Mouse (Mus musculus) lung, embryonic 16.5 days (tissue): ENCODE data around the gene Tdp1. TPM values are rescaled to one million over a fixed set of nuclear protein-coding genes. Genes with fewer than 3 reads are reported as not detected.
A peak's percentile ranks its signal among the peaks of the same experiment; 100 is the strongest.

Experiments used
- ATAC-seq: fragments of 200-750 bp; cut with Nextera tagmentation; 2 replicates; pipeline ENCODE4 v1.8.0; 2017; ENCODE audit warnings: low read depth, mild to moderate bottlenecking, moderate library complexity
- H3K27ac ChIP-seq: fragments of 300-500 bp; sonication (generic); 2 replicates; pipeline ENCODE4 v1.5.1; 2014; ENCODE audit warnings: mild to moderate bottlenecking, control low read depth, low read length
- H3K27me3 ChIP-seq: fragments of 300-500 bp; sonication (generic); 2 replicates; pipeline ENCODE4 v1.6.1; 2014; ENCODE audit warnings: low read depth, low read length, mixed read lengths; ENCODE audit not compliant: control insufficient read depth, insufficient read depth
- H3K36me3 ChIP-seq: fragments of 300-500 bp; sonication (generic); 2 replicates; pipeline ENCODE4 v1.6.1; 2014; ENCODE audit warnings: low read length; ENCODE audit not compliant: control insufficient read depth, insufficient read depth
- H3K4me1 ChIP-seq: fragments of 300-500 bp; sonication (generic); replicated peaks from 2 replicates; pipeline ENCODE4 v1.6.1; 2014; ENCODE audit warnings: low read length, mixed read lengths; ENCODE audit not compliant: control insufficient read depth, insufficient read depth
- H3K4me2 ChIP-seq: fragments of 300-500 bp; sonication (generic); 2 replicates; pipeline ENCODE4 v1.6.1; 2014; ENCODE audit warnings: low read depth, low read length, control low read depth
- H3K4me3 ChIP-seq: fragments of 300-500 bp; sonication (generic); 2 replicates; pipeline ENCODE4 v1.5.1; 2014; ENCODE audit warnings: mild to moderate bottlenecking, low read length, control low read depth
- H3K9ac ChIP-seq: fragments of 300-500 bp; sonication (generic); 2 replicates; pipeline ENCODE4 v1.6.1; 2014; ENCODE audit warnings: low read length, control low read depth
- H3K9me3 ChIP-seq: fragments of 300-500 bp; sonication (generic); 2 replicates; pipeline ENCODE4 v1.6.1; 2016; ENCODE audit warnings: low read length; ENCODE audit not compliant: control insufficient read depth
- WGBS: fragments of 180-500 bp; shearing (Covaris S2); extraction: QIAGEN DNeasy Blood & Tissue Kit; methylation state at CpG from one replicate; pipeline ENCODE4 v1.1.7; 2014; 5-methylcytosine and 5-hydroxymethylcytosine counted together
- polyA plus RNA-seq: library from polyadenylated mRNA; unstranded; fragments of >200 nt; fragmentation: Nextera tagmentation; extraction: Ambion mirVana; gene quantifications from 2 replicates; pipeline ENCODE4 v1.2.1, GENCODE M21; 2015

Tdp1 gene
- 61.2 and 63.5 TPM in 2 replicates for polyA plus RNA-seq

- H3K36me3 ChIP-seq: no peaks in the 10 kb centered on the region
- H3K4me1 ChIP-seq: peaks cover 17% of the 10 kb centered on the region
- H3K9me3 ChIP-seq: no peaks in the 10 kb centered on the region
- ATAC-seq: peak; percentile 91
- no peaks in the 10 kb centered on the region for H3K27me3 ChIP-seq
- H3K4me2 ChIP-seq: peak within 1 kb of the TSS; percentile 71
- H3K27ac ChIP-seq: peak within 1 kb of the TSS; percentile 93
- WGBS: under 1% methylated on average over 67 of the region's 73 CpGs
- H3K4me3 ChIP-seq: peak within 1 kb of the TSS; percentile 74
- peak within 1 kb of the TSS; percentile 73 for H3K9ac ChIP-seq
These were observed at the start of gene Tdp1, which contains the start of gene Efcab11 for GRCm38 (mm10) chr12:99884269-99885261. Gene Tdp1 (plus strand): TSS chr12:99884517. Gene Efcab11 (minus strand): TSS chr12:99884439.

DNA sequence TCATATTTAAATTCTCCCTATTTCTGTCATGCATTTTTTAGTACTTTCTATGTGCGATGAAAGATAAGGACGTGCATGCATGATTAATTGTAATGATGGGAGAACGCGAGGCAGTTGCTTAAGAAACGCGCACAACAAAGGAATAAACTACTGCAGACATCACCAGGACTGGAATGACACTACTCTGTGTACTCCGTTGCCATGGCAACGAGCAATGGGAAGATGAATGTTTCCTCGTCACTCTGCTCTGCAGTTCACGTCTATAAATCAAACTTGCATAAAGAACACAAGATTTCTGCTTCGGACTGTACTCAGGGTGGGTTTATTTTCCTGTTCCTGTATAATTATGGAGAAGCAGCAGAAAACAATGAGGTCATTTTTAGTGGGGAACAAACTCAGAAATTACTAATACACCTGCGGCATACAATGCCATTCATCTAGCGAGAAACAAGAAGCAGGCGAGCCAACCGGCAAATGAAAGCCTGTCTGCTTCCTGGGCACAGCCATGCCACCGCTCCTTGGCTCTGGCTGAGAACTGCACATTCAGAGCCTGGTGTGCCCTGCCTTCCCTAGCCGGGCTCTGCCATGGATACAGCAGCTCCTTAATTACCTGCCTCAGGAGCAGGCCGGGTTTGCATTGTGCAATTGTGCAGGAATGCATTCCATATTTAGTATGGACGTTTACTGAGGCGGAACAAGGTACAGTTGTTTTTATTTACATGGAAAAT, 47.7 kb upstream of the Tdp1 start:
- Histone ChIP-seq H3K4me2 (no peak overlapping the region), H3K9ac (no peak overlapping the region), H3K36me3 (no peaks in the 10 kb centered on the region), H3K4me1 (no peaks in the 10 kb centered on the region), H3K27me3 (no peaks in the 10 kb centered on the region), H3K27ac (no peak overlapping the region), H3K4me3 (no peak overlapping the region), H3K9me3 (peaks cover 4% of the 10 kb centered on the region; the same call in 1 of the 2 replicates)
- ATAC-seq: no peak
- WGBS: 74% methylated on average over 20 of the region's 20 CpGs

DNA sequence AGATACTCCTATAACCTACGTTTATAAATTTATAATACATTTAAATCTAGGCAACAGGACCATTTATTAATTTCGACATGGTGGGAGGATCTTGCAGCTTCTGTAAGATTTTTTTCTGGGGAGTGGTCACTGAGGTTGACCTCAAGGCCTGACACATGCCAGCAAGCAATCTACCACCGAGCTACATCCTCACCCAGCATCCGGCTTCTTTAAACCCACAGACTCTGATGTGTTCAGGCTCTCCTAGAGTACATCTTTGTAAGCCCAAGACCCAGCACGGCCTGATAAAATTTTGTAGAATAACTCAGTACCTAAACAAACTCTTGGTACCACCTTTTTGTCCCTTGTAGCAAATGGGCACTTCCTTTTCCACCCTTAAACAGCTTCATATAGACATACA, 46.8 kb upstream of the Tdp1 start:
- Histone ChIP-seq H3K9me3 (peaks cover 4% of the 10 kb centered on the region; the same call in 1 of the 2 replicates), H3K4me1 (no peaks in the 10 kb centered on the region), H3K9ac (no peak overlapping the region), H3K4me3 (no peak overlapping the region), H3K27me3 (no peaks in the 10 kb centered on the region), H3K27ac (no peak overlapping the region), H3K36me3 (no peaks in the 10 kb centered on the region), H3K4me2 (no peak overlapping the region)
- ATAC-seq: no peak
- WGBS: 76% methylated on average over 5 of the region's 5 CpGs

- Histone ChIP-seq H3K9me3 (peaks cover 4% of the 10 kb centered on the region; the same call in 1 of the 2 replicates), H3K4me1 (no peaks in the 10 kb centered on the region), H3K9ac (no peak overlapping the region), H3K27me3 (no peaks in the 10 kb centered on the region), H3K27ac (no peak overlapping the region), H3K4me2 (no peak overlapping the region), H3K36me3 (no peaks in the 10 kb centered on the region), H3K4me3 (no peak overlapping the region)
- WGBS: 68% methylated on average over 11 of the region's 11 CpGs
- ATAC-seq: no peak
These were observed 46.2 kb upstream of the Tdp1 start for GRCm38 (mm10) chr12:99838109-99838508.

DNA sequence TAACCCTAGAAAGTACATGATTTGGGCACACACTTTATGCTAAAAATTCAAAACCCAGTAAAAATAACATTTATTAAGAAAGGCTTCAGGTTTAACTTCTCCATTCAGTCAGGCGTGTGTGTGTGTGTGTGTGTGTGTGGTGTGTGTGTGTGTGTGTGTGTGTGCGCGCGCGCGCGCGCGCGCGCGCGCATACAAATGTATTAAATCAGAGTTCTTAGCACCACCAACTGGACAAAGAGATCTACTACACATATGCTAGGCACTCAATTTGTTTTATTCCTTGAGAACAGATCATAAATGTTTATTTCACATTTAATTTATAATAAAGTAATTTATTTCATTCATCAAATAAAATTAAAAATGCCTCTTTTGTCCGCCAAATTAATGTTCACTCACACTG, 45.6 kb upstream of the Tdp1 start:
- H3K27me3 ChIP-seq: no peaks in the 10 kb centered on the region
- H3K27ac ChIP-seq: no peak overlapping the region
- H3K4me3 ChIP-seq: no peak overlapping the region
- no peaks in the 10 kb centered on the region for H3K9me3 ChIP-seq
- H3K9ac ChIP-seq: no peak overlapping the region
- ATAC-seq: no peak
- H3K36me3 ChIP-seq: no peaks in the 10 kb centered on the region
- no peak overlapping the region for H3K4me2 ChIP-seq
- H3K4me1 ChIP-seq: no peaks in the 10 kb centered on the region
- 80% methylated on average over 14 of the region's 14 CpGs for WGBS

- 78% methylated on average over 8 of the region's 8 CpGs for WGBS
- Histone ChIP-seq H3K27ac (no peak overlapping the region), H3K4me2 (no peak overlapping the region), H3K4me1 (no peaks in the 10 kb centered on the region), H3K9me3 (no peaks in the 10 kb centered on the region), H3K9ac (no peak overlapping the region), H3K4me3 (no peak overlapping the region), H3K27me3 (no peaks in the 10 kb centered on the region), H3K36me3 (no peaks in the 10 kb centered on the region)
- no peak for ATAC-seq
These were observed 39.4 kb upstream of the Tdp1 start for GRCm38 (mm10) chr12:99844951-99845350.

DNA sequence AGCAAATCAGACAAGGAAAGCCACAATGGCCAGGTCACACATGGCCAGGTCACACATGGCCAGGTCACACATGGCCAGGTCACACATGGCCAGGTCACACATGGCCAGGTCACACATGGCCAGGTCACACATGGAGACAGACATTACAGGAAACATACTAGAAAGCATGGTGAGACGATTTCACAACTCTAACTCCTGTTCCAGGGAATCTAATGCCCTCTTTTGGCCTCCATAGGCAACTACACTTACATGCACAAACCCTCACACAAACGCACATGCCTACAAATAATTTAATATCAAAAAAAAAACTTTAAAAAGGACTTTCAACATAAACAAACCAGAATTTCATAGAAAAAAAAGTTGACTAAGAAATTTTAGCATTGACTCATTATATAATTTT, 34.3 kb upstream of the Tdp1 start:
- Histone ChIP-seq H3K9ac (no peak overlapping the region), H3K4me2 (no peak overlapping the region), H3K27me3 (no peaks in the 10 kb centered on the region), H3K4me1 (no peaks in the 10 kb centered on the region), H3K9me3 (no peaks in the 10 kb centered on the region), H3K4me3 (no peak overlapping the region), H3K27ac (no peak overlapping the region), H3K36me3 (peaks cover 2% of the 10 kb centered on the region; the same call in 1 of the 2 replicates)
- no peak for ATAC-seq
- WGBS: 89% methylated on average over 2 of the region's 2 CpGs

GRCm38 (mm10) chr12:99853323-99854258, 30.7 kb upstream of the Tdp1 start:
- Histone ChIP-seq H3K4me2 (no peak overlapping the region), H3K36me3 (peaks cover 2% of the 10 kb centered on the region; the same call in 1 of the 2 replicates), H3K4me1 (no peaks in the 10 kb centered on the region), H3K4me3 (no peak overlapping the region), H3K27me3 (no peaks in the 10 kb centered on the region), H3K9ac (no peak overlapping the region), H3K27ac (no peak overlapping the region), H3K9me3 (no peaks in the 10 kb centered on the region)
- 75% methylated on average over 14 of the region's 14 CpGs for WGBS
- ATAC-seq: no peak
